ENCODE assay signal across 14 mouse cellular contexts in the genomic region with DNA sequence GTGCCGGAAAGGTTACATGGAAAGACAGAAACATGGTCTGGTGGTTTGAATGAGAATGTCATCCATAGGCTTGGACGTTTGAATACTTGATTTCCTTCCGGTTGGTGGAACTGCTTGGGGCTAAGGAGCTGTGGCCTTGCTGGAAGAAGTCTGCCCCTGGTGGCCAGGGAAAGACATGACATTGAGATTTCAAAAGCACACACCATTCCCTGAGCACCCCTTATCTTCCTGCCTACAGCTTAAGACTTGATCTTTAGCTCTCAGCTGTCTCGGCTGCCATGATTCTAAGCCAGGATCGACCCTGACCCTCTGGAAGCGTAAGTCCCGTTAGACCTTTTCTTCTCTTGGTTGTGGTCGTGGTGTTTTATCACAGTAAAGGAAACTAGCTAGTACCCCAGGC.
A peak's percentile ranks its signal among the peaks of the same experiment; 100 is the strongest.
DNase-seq lines count a peak whose midpoint lies in the region; ATAC-seq and TF ChIP-seq lines count a peak whose summit lies in the region.
"Had no signal": no experiment of that assay in that cellular context is flagged by ENCODE, and none has a peak within 500 bp of the region (broad histone marks: within the 10 kb centered on the region; RNA-seq: fewer than 3 reads in every experiment).

No protein-coding gene starts in this region.

- H3K27me3 ChIP-seq in kidney, embryonic 14.5 days (ENCODE audit: control insufficient read depth, insufficient read depth, low read length) = no peaks in the 10 kb centered on the region
- H3K27me3 ChIP-seq: midbrain, embryonic 15.5 days had no signal

- peak; percentile 23 for DNase-seq in CD4-positive, CD25-positive, alpha-beta regulatory T cell, adult 2 months (ENCODE audit: low read depth, low spot score)
- no peak for DNase-seq in left cerebral cortex, adult 2 months (ENCODE audit: extremely low spot score in 1 of 2, low spot score in 2 of 2)
- DNase-seq in left cerebral cortex, postnatal 10 days (ENCODE audit: extremely low spot score in 1 of 2, low spot score in 2 of 2) = no peak
- peak; percentile 17 to 21 for DNase-seq in B cell, adult 2 months
- no peak for DNase-seq in brain, embryonic 14.5 days (ENCODE audit: low read depth)
- no peak for DNase-seq in urinary bladder, adult 2 months (ENCODE audit: low spot score)
- DNase-seq: cerebellum, adult 8-10 months; gastrocnemius, postnatal 14 days; heart, postnatal 10 days; left cerebral cortex, postnatal 4 days; lung, postnatal 10 days had no signal

- H3K9ac ChIP-seq in kidney, embryonic 14.5 days (ENCODE audit: low read depth, low read length) = no peak overlapping the region
- H3K9ac ChIP-seq: midbrain, embryonic 15.5 days had no signal

- peaks cover 4% of the 10 kb centered on the region; the same call in 1 of the 2 replicates for H3K9me3 ChIP-seq in kidney, embryonic 14.5 days (ENCODE audit: control insufficient read depth, low read length)
- H3K9me3 ChIP-seq: midbrain, embryonic 15.5 days had no signal

- WGBS in kidney, embryonic 14.5 days = 96% methylated on average over 8 of the region's 8 CpGs

- peaks cover 38% of the 10 kb centered on the region for H3K36me3 ChIP-seq in kidney, embryonic 14.5 days (ENCODE audit: control insufficient read depth, insufficient read depth, low read length)
- H3K36me3 ChIP-seq: midbrain, embryonic 15.5 days had no signal

- H3K4me2 ChIP-seq in kidney, embryonic 14.5 days (replicated peaks; ENCODE audit: low read depth, low read length) = no peak overlapping the region
- H3K4me2 ChIP-seq: midbrain, embryonic 15.5 days had no signal

- no peak for ATAC-seq in CD4-positive, CD25-positive, alpha-beta regulatory T cell, adult 4 months
- no peak for ATAC-seq in kidney, embryonic 14.5 days (ENCODE audit: low FRiP score, low TSS enrichment)
- ATAC-seq: midbrain, embryonic 15.5 days had no signal

- 0 out of 2 replicates have a peak, but pooled peaks cover 3% of the 10 kb centered on the region for H3K4me1 ChIP-seq in kidney, embryonic 14.5 days (ENCODE audit: control insufficient read depth, insufficient read depth, low read length)

- intact Hi-C loops in left cerebral cortex, adult 2 months (cut with DNase I) = no loop called here
- intact Hi-C loops in left cerebral cortex, postnatal 10 days (cut with DNase I) = no loop called here

- TF ChIP-seq CTCF in left cerebral cortex, adult 2 months (IDR thresholded peaks at IDR 0.05) = peak; percentile 47
- peak; percentile 46; the same call in 1 of the 2 replicates for TF ChIP-seq CTCF in brain, embryonic 14.5 days (IDR thresholded peaks at IDR 0.05; ENCODE audit: borderline replicate concordance, extremely low read depth, insufficient read depth, insufficient read length)

- H3K4me3 ChIP-seq in left cerebral cortex, adult 2 months = no peak overlapping the region
- H3K4me3 ChIP-seq in kidney, embryonic 14.5 days (ENCODE audit: low read length) = no peak overlapping the region
- H3K4me3 ChIP-seq: midbrain, embryonic 15.5 days had no signal

- TF ChIP-seq POLR2A in brain, embryonic 14.5 days (IDR thresholded peaks at IDR 0.05; ENCODE audit: borderline replicate concordance, extremely low read depth, insufficient read depth, insufficient read length, poor library complexity, severe bottlenecking) = no peak

- H3K27ac ChIP-seq in left cerebral cortex, adult 2 months = no peak overlapping the region
- H3K27ac ChIP-seq in kidney, embryonic 14.5 days (ENCODE audit: low read depth, low read length) = no peak overlapping the region
- H3K27ac ChIP-seq: midbrain, embryonic 15.5 days had no signal

Comparison
In these comparisons a context has a peak if more than half of its experiments do, and no peak if none do; other contexts are left out.
1. DNase-seq: peak in CD4-positive, CD25-positive, alpha-beta regulatory T cell, adult 2 months (single experiment) and B cell, adult 2 months (2 of 2); none in left cerebral cortex, adult 2 months (0 of 2), left cerebral cortex, postnatal 10 days (0 of 2), brain, embryonic 14.5 days (single experiment) and urinary bladder, adult 2 months (single experiment).